Mouse (Mus musculus) stomach, postnatal 0 days (tissue): ENCODE data around the gene Srbd1. TPM values are rescaled to one million over a fixed set of nuclear protein-coding genes. Genes with fewer than 3 reads are reported as not detected.

ENCODE experiments used
- ATAC-seq: fragments of 200-750 bp; cut with Nextera tagmentation; 2 replicates; pipeline ENCODE4 v1.8.0; 2017; ENCODE audit not compliant: low FRiP score, low TSS enrichment
- DNase-seq: peaks from one replicate; pipeline ENCODE4 v3.0.0-alpha.2; 2016; ENCODE audit warnings: low spot score
- H3K27ac ChIP-seq: fragments of 300-500 bp; sonication (generic); replicated peaks from 2 replicates; pipeline ENCODE4 v1.5.1; 2014; ENCODE audit warnings: mild to moderate bottlenecking, control low read depth
- H3K27me3 ChIP-seq: fragments of 300-500 bp; sonication (generic); 2 replicates; pipeline ENCODE4 v1.6.1; 2014; ENCODE audit warnings: low read length; ENCODE audit not compliant: control insufficient read depth, insufficient read depth
- H3K36me3 ChIP-seq: fragments of 300-500 bp; sonication (generic); 2 replicates; pipeline ENCODE4 v1.6.1; 2014; ENCODE audit warnings: low read length, mixed read lengths; ENCODE audit not compliant: control insufficient read depth, insufficient read depth
- H3K4me1 ChIP-seq: fragments of 300-500 bp; sonication (generic); replicated peaks from 2 replicates; pipeline ENCODE4 v1.6.1; 2014; ENCODE audit warnings: antibody characterized with exemption; ENCODE audit not compliant: control insufficient read depth, insufficient read depth
- H3K4me2 ChIP-seq: fragments of 300-500 bp; sonication (generic); replicated peaks from 2 replicates; pipeline ENCODE4 v1.6.1; 2014; ENCODE audit warnings: low read depth, mild to moderate bottlenecking, control low read depth, moderate library complexity
- H3K4me3 ChIP-seq: fragments of 300-500 bp; sonication (generic); 2 replicates; pipeline ENCODE4 v1.5.1; 2014; ENCODE audit warnings: low read depth, low read length, control low read depth
- H3K9ac ChIP-seq: fragments of 300-500 bp; sonication (generic); 2 replicates; pipeline ENCODE4 v1.6.1; 2014; ENCODE audit warnings: mild to moderate bottlenecking, low read length, control low read depth, mixed read lengths
- H3K9me3 ChIP-seq: fragments of 300-500 bp; sonication (generic); 2 replicates; pipeline ENCODE4 v1.6.1; 2016; ENCODE audit warnings: low read length; ENCODE audit not compliant: control insufficient read depth
- CTCF ChIP-seq: IDR thresholded peaks from 2 replicates; pipeline ENCODE4 v1.5.1; 2016; ENCODE audit warnings: antibody characterized with exemption, low read depth, mild to moderate bottlenecking, moderate library complexity
- EP300 ChIP-seq: optimal IDR thresholded peaks from 2 replicates; pipeline ENCODE3; 2016; ENCODE audit warnings: antibody characterized with exemption
- WGBS: fragments of 180-500 bp; shearing (Covaris S2); extraction: QIAGEN DNeasy Blood & Tissue Kit; methylation state at CpG from one replicate; pipeline ENCODE4 v1.1.7; 2014; 5-methylcytosine and 5-hydroxymethylcytosine counted together
- polyA plus RNA-seq: library from polyadenylated mRNA; unstranded; fragments of >200 nt; fragmentation: Nextera tagmentation; extraction: Ambion mirVana; gene quantifications from 2 replicates; pipeline ENCODE4 v1.2.1, GENCODE M21; 2015

The Srbd1 gene
- polyA plus RNA-seq, 1 experiment from 2014 or later, result 4.4 TPM

DNA sequence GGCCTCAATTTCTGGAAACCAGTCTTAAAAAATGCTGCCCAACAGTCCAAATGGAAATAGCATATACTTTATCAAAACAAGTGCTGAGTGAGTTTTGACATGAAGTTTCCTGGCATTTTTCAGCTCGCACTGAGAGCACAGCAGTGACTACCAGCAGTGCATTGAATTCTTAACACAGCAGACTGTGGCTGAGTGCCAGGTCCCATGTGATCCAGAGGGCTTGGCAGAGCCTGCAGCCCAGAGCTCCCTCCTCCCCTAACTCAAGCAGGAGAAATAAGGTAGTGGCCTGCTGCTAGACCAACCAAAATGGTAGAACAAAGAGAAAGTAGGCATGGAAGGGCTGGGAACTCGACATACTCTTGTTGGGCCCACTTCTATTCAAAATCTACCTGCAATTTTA, 149.2 kb downstream of the Srbd1 start:
- no peak for ATAC-seq
- Histone ChIP-seq H3K9ac (no peak overlapping the region), H3K4me2 (no peak overlapping the region), H3K27ac (no peak overlapping the region), H3K36me3 (0 out of 2 replicates have a peak, but pooled peaks cover 3% of the 10 kb centered on the region), H3K27me3 (no peaks in the 10 kb centered on the region), H3K4me1 (no peaks in the 10 kb centered on the region), H3K9me3 (no peaks in the 10 kb centered on the region), H3K4me3 (no peak overlapping the region)
- TF ChIP-seq EP300 (no peak), CTCF (no peak)
- peak; percentile 37 for DNase-seq
- 53% methylated on average over 2 of the region's 2 CpGs for whole genome bisulfite sequencing

DNA sequence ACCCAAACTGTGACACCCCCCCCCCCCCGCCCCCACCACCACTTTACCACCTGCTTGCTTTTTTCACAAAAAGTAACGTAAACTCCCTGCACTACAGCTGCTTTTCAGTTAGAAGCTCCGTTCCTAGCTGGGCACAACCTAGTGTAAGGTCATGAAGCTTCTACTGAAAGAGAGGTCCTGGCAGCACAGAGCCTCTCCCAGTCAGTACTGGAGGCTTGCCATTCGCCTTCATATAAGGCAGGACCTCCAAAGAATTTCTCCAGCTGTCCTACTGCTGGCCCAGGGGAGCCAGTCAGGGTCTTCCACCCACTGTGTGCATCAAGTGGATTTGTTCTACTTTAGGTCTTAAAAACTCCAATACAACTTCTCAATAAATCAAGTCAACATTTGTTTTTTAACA, 149.9 kb downstream of the Srbd1 start:
- no peaks in the 10 kb centered on the region for H3K9me3 ChIP-seq
- TF ChIP-seq CTCF, result no peak
- TF ChIP-seq EP300, result no peak
- H3K4me3 ChIP-seq, result no peak overlapping the region
- DNase-seq (no peak), ATAC-seq (no peak)
- no peaks in the 10 kb centered on the region for H3K27me3 ChIP-seq
- no peaks in the 10 kb centered on the region for H3K4me1 ChIP-seq
- H3K9ac ChIP-seq, result no peak overlapping the region
- WGBS, result 80% methylated on average over 4 of the region's 4 CpGs
- H3K36me3 ChIP-seq, result 0 out of 2 replicates have a peak, but pooled peaks cover 1% of the 10 kb centered on the region
- no peak overlapping the region for H3K27ac ChIP-seq
- no peak overlapping the region for H3K4me2 ChIP-seq

DNA sequence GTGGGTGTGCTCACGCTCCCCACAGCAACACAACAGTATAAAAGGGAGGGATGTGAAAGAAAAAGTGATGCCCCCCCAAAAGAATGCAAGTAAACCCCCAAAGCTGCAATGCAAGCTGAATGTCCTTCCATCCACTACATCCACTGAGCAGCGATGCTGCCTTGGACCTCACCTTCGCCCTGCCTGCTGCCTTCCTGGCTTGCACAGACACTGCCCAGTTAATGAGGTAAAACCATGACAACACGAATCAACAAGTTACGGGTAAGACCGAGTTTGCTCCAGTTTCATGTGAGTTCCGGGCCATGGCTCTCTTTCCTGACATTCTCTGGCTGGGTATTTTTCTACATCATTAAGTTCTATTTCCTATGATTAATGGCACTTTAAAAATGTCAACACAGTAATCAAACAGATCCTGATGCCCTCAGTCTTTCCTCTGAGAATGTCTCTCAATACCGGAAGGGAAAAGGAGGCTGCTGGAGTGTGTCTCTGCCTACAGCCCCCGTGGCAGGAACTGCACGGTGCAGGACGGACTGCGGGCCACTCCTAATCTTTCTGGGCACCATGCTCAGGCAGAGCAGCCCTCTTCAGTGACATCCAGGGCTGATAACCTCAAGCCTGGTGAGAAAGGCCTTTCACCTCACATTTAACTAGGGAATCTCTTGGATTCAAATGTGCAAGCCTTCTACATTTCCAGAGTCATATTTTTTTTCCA, 155.8 kb downstream of the Srbd1 start:
- DNase-seq (no peak), ATAC-seq (no peak)
- Histone ChIP-seq H3K4me3 (no peak overlapping the region), H3K27me3 (no peaks in the 10 kb centered on the region), H3K36me3 (no peaks in the 10 kb centered on the region), H3K9me3 (no peaks in the 10 kb centered on the region), H3K27ac (no peak overlapping the region), H3K4me2 (no peak overlapping the region), H3K4me1 (no peaks in the 10 kb centered on the region), H3K9ac (no peak overlapping the region)
- TF ChIP-seq CTCF, result no peak
- no peak for TF ChIP-seq EP300
- WGBS, result 57% methylated on average over 12 of the region's 12 CpGs

DNA sequence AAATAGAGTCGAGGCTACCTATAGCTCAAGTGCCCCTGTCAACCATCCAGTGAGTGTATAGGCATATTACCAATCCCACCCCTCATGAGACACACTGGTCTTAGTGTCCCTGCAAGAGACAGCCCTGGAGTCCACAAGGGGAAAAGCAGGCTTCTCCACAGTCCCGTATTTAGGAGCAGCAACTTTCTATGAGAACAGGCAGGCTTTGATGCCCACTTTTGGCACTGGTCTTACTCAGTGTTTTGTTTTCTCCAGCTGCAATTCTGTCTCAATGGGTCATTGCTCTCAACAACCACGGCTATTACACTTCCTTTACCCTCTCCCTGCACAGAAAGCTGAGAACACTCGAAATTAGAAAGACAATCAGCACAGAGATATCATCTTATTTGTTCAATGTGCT, 157.4 kb downstream of the Srbd1 start:
- 76% methylated on average over 4 of the region's 4 CpGs for WGBS
- Histone ChIP-seq H3K27me3 (no peaks in the 10 kb centered on the region), H3K9ac (no peak overlapping the region), H3K4me2 (no peak overlapping the region), H3K4me3 (no peak overlapping the region), H3K36me3 (no peaks in the 10 kb centered on the region), H3K4me1 (no peaks in the 10 kb centered on the region), H3K9me3 (no peaks in the 10 kb centered on the region), H3K27ac (no peak overlapping the region)
- DNase-seq (no peak), ATAC-seq (no peak)
- TF ChIP-seq EP300, result no peak
- TF ChIP-seq CTCF, result no peak

DNA sequence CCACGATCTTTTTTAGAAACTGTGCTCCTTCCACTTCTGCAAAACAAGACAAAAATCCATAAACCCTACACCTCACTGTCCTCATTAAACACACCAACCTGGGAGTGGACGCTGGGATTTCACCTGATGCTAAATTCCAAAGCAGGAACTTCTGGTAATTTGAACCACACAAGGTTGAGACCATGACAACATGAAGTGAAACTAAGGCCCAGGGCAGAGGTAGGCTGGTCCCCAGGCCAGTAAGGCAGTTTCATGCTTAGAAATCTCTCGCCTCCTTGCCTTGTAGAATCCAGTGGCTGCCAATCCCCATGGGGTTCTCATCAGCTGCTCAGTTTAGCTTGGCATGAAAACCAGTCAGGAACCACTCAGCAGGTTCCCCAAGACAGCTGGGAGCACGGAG, 158.4 kb downstream of the Srbd1 start:
- DNase-seq, result no peak
- no peak overlapping the region for H3K9ac ChIP-seq
- no peaks in the 10 kb centered on the region for H3K27me3 ChIP-seq
- no peaks in the 10 kb centered on the region for H3K9me3 ChIP-seq
- H3K4me1 ChIP-seq, result no peaks in the 10 kb centered on the region
- no peak for ATAC-seq
- H3K27ac ChIP-seq, result no peak overlapping the region
- 72% methylated on average over 4 of the region's 4 CpGs for WGBS
- no peak overlapping the region for H3K4me3 ChIP-seq
- no peak overlapping the region for H3K4me2 ChIP-seq
- TF ChIP-seq CTCF, result no peak
- TF ChIP-seq EP300, result no peak
- H3K36me3 ChIP-seq, result no peaks in the 10 kb centered on the region

DNA sequence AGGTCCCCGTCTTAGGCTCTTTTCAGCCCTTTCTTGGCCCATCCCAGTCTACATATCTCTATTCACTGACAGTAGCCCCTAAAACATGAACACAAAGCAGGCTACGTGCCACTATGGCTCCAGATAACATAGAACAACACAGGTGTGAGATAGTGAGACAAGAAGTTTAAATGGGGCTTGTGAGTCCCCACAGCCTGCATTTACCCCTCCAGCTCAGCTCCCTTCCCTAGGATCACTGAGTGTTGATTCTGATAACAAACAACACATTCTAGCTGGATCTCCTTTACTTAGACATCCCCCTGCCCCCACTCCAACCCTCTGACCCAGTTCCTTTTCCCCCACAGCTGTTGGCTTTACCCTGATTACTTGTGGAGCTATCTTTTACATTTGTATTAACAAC, 158.8 kb downstream of the Srbd1 start:
- Histone ChIP-seq H3K9ac (no peak overlapping the region), H3K27ac (no peak overlapping the region), H3K4me1 (no peaks in the 10 kb centered on the region), H3K9me3 (no peaks in the 10 kb centered on the region), H3K4me3 (no peak overlapping the region), H3K4me2 (no peak overlapping the region), H3K36me3 (no peaks in the 10 kb centered on the region), H3K27me3 (no peaks in the 10 kb centered on the region)
- TF ChIP-seq EP300 (no peak), CTCF (no peak)
- no peak for ATAC-seq
- no peak for DNase-seq
- WGBS, result 71% methylated on average over 2 of the region's 2 CpGs
